ENCODE assay signal across 24 mouse cellular contexts in the genomic region with DNA sequence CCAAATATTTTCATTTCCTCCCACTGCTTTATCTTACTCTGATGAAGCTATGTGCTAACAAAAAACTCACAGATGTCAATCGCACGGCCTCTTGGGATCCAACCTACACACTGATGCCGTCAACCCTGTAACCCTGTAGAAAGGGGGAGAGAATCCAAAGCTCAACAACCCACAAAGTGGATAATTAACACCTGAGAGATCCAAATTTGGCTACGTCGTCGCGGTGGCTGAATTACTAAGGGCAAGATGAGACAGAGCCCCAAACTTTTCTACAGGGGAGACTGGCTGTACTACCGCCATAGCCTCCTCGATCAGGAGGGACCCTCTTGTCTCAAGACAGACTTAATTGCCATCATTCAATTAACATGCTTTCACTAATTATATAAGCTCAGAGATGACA.
DNase-seq lines count a peak whose midpoint lies in the region; ATAC-seq lines count a peak whose summit lies in the region.
"Had no signal": no experiment of that assay in that cellular context is flagged by ENCODE, and none has a peak within 500 bp of the region (broad histone marks: within the 10 kb centered on the region; RNA-seq: fewer than 3 reads in every experiment).

No protein-coding gene starts in this region.

- no peak overlapping the region for H3K4me2 ChIP-seq in forebrain, embryonic 12.5 days
- H3K4me2 ChIP-seq in forebrain, embryonic 16.5 days (ENCODE audit: low read length) = no peak overlapping the region
- no peak overlapping the region for H3K4me2 ChIP-seq in embryonic facial prominence, embryonic 15.5 days (replicated peaks)
- H3K4me2 ChIP-seq in limb, embryonic 13.5 days (replicated peaks) = no peak overlapping the region; the same call in 1 of the 2 replicates
- H3K4me2 ChIP-seq: heart, embryonic 13.5 days; hindbrain, embryonic 12.5 days; hindbrain, embryonic 15.5 days had no signal

- WGBS in forebrain, embryonic 12.5 days = 68% methylated on average over 9 of the region's 9 CpGs
- WGBS in forebrain, embryonic 16.5 days = 52% methylated on average over 9 of the region's 9 CpGs
- WGBS in embryonic facial prominence, embryonic 15.5 days = 68% methylated on average over 9 of the region's 9 CpGs
- WGBS in limb, embryonic 13.5 days = 87% methylated on average over 9 of the region's 9 CpGs

- intact Hi-C loops in heart, postnatal 14 days (cut with DNase I) = no loop called here
- intact Hi-C loops in left cerebral cortex, postnatal 14 days (cut with DNase I) = no loop called here

- H3K27ac ChIP-seq in forebrain, embryonic 12.5 days = 0 out of 2 replicates have a peak overlapping the region, but pooled peaks have one; percentile 31
- H3K27ac ChIP-seq in forebrain, embryonic 16.5 days (ENCODE audit: low read length) = no peak overlapping the region
- peak overlapping the region; percentile 88; the same call in 1 of the 2 replicates for H3K27ac ChIP-seq in embryonic facial prominence, embryonic 15.5 days (replicated peaks)
- H3K27ac ChIP-seq in limb, embryonic 13.5 days = peak overlapping the region; percentile 90
- H3K27ac ChIP-seq: heart, adult 2 months; heart, embryonic 10.5 days; heart, embryonic 13.5 days; hindbrain, embryonic 12.5 days had no signal

- H3K36me3 ChIP-seq in forebrain, embryonic 12.5 days (replicated peaks) = no peaks in the 10 kb centered on the region
- H3K36me3 ChIP-seq in forebrain, embryonic 16.5 days (ENCODE audit: control insufficient read depth, insufficient read depth) = no peaks in the 10 kb centered on the region; the same call in 1 of the 2 replicates
- no peaks in the 10 kb centered on the region for H3K36me3 ChIP-seq in embryonic facial prominence, embryonic 15.5 days
- H3K36me3 ChIP-seq in limb, embryonic 13.5 days = no peaks in the 10 kb centered on the region
- H3K36me3 ChIP-seq: G1E; heart, embryonic 10.5 days; heart, embryonic 13.5 days; hindbrain, embryonic 12.5 days; hindbrain, embryonic 15.5 days had no signal

- peaks cover 27% of the 10 kb centered on the region for H3K4me1 ChIP-seq in forebrain, embryonic 12.5 days
- peaks cover 14% of the 10 kb centered on the region for H3K4me1 ChIP-seq in forebrain, embryonic 16.5 days (replicated peaks; ENCODE audit: control insufficient read depth, insufficient read depth, low read length)
- peaks cover 34% of the 10 kb centered on the region for H3K4me1 ChIP-seq in embryonic facial prominence, embryonic 15.5 days
- H3K4me1 ChIP-seq in limb, embryonic 13.5 days = peaks cover 41% of the 10 kb centered on the region

- H3K9ac ChIP-seq in forebrain, embryonic 12.5 days = no peak overlapping the region
- H3K9ac ChIP-seq in forebrain, embryonic 16.5 days (replicated peaks; ENCODE audit: low read depth, low read length) = no peak overlapping the region
- H3K9ac ChIP-seq in embryonic facial prominence, embryonic 15.5 days = no peak overlapping the region
- no peak overlapping the region for H3K9ac ChIP-seq in limb, embryonic 13.5 days
- H3K9ac ChIP-seq: heart, embryonic 13.5 days; hindbrain, embryonic 12.5 days; hindbrain, embryonic 15.5 days had no signal

- H3K4me3 ChIP-seq in forebrain, embryonic 12.5 days (replicated peaks) = no peak overlapping the region
- no peak overlapping the region for H3K4me3 ChIP-seq in forebrain, embryonic 16.5 days (replicated peaks; ENCODE audit: low read length)
- H3K4me3 ChIP-seq in embryonic facial prominence, embryonic 15.5 days (replicated peaks) = no peak overlapping the region
- H3K4me3 ChIP-seq in limb, embryonic 13.5 days = no peak overlapping the region
- H3K4me3 ChIP-seq: erythroblast, embryonic 14.5 days; heart, adult 2 months; heart, embryonic 10.5 days; heart, embryonic 13.5 days; hindbrain, embryonic 12.5 days; hindbrain, embryonic 15.5 days had no signal

- no peak for ATAC-seq in forebrain, embryonic 12.5 days (ENCODE audit: low FRiP score)
- no peak for ATAC-seq in forebrain, embryonic 16.5 days
- no peak for ATAC-seq in embryonic facial prominence, embryonic 15.5 days (ENCODE audit: insufficient number of reproducible peaks, low FRiP score, low TSS enrichment, low read depth)
- no peak for ATAC-seq in limb, embryonic 13.5 days (ENCODE audit: low FRiP score, low read depth)
- ATAC-seq: intestine, postnatal 0 days; Patski had no signal

- 0 out of 2 replicates have a peak, but pooled peaks cover 3% of the 10 kb centered on the region for H3K27me3 ChIP-seq in forebrain, embryonic 12.5 days
- H3K27me3 ChIP-seq in forebrain, embryonic 16.5 days (replicated peaks; ENCODE audit: control insufficient read depth, insufficient read depth, low read length) = no peaks in the 10 kb centered on the region
- H3K27me3 ChIP-seq in embryonic facial prominence, embryonic 15.5 days = no peaks in the 10 kb centered on the region
- H3K27me3 ChIP-seq in limb, embryonic 13.5 days = no peaks in the 10 kb centered on the region
- H3K27me3 ChIP-seq: CH12.LX; heart, embryonic 13.5 days; hindbrain, embryonic 12.5 days; hindbrain, embryonic 15.5 days; Patski had no signal

- DNase-seq in heart, adult 11 months = peak; percentile 66
- DNase-seq in heart, postnatal 14 days = no peak
- no peak for DNase-seq in left cerebral cortex, postnatal 14 days (ENCODE audit: low spot score in 2 of 2)
- DNase-seq: adrenal gland, postnatal 10 days; adrenal gland, postnatal 36 days; B cell, adult 2 months; cerebellum, adult 18-20 months; cerebellum, adult 9-10 months; cerebellum, postnatal 25 days; gastrocnemius, postnatal 25 days; heart, adult 2 months had no signal

- peaks cover 3% of the 10 kb centered on the region; the same call in 1 of the 2 replicates for H3K9me3 ChIP-seq in forebrain, embryonic 12.5 days
- no peaks in the 10 kb centered on the region; the same call in 1 of the 2 replicates for H3K9me3 ChIP-seq in forebrain, embryonic 16.5 days (ENCODE audit: control insufficient read depth, low read length)
- H3K9me3 ChIP-seq in embryonic facial prominence, embryonic 15.5 days (replicated peaks) = no peaks in the 10 kb centered on the region
- H3K9me3 ChIP-seq in limb, embryonic 13.5 days = peaks cover 3% of the 10 kb centered on the region; the same call in 1 of the 2 replicates
- H3K9me3 ChIP-seq: heart, embryonic 10.5 days; hindbrain, embryonic 15.5 days had no signal
